Mouse (Mus musculus) E14TG2a.4 (cell line): ENCODE results near the gene Zc3h4.

Experiments used
- CTCF ChIP-seq: conservative IDR thresholded peaks from 2 replicates; pipeline ENCODE4 v1.5.1; 2014; ENCODE audit warnings: low read length
- NANOG ChIP-seq: IDR thresholded peaks from 2 replicates; pipeline ENCODE4 v1.6.1; 2014; ENCODE audit warnings: borderline replicate concordance, low read length, mixed read lengths
- POU5F1 ChIP-seq: IDR thresholded peaks from 2 replicates; pipeline ENCODE4 v1.6.1; 2014; ENCODE audit warnings: low read length, borderline replicate concordance

DNA sequence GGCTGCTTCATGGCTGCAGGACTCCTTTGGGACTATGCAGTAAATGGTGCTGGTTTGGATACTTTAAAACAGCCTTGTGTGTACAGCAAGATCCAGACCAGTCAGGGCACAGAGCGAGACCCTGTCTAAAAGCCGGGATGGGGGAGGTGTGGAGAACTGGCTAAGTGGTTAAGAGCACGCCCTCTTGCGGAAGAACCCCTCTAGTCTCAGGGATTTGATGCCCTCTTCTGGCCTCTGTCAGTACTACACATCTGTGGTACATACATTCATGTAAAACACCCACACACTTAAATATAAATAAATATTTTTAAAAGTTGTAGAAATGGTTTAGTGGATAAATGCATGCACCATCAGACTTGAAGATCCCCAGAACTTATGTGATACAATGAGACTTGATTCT is 65.9 kb downstream of the Zc3h4 start:
- TF ChIP-seq CTCF = peak; percentile 71
- no peak for TF ChIP-seq POU5F1
- TF ChIP-seq NANOG = no peak
